Mouse (Mus musculus): ENCODE measurements around the gene Iqcn. TPM values are rescaled to one million over a fixed set of nuclear protein-coding genes. Genes with fewer than 3 reads are reported as not detected.

The Iqcn gene
- polyA plus RNA-seq (2012): not detected in 2 replicates

DNA sequence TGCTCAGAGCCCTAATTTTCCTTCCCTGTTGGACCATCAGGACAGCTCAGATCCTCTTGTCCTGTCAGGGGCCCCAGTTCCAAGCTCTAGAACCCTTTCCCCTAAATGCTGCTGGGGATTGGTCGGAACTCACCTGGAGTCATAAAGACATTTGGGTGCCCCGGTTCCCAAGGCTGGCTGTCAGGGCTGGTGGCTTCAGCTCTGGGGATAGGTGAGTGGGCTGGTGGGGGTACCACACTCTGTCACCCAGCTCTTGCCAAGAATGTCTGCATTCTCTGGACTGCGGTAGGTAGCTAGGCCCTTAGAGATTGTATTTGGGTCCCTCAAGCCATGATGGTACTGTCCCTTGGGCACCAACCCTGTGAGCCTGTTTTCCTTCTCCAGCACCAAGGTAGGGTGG, at the start of gene Iqcn:
TSS of gene Iqcn (plus strand) at position 171 of the 400 bp plus-strand sequence.
- no peak for TF ChIP-seq GATA1 (IDR thresholded peaks at IDR 0.05; ENCODE audit: low read length)

DNA sequence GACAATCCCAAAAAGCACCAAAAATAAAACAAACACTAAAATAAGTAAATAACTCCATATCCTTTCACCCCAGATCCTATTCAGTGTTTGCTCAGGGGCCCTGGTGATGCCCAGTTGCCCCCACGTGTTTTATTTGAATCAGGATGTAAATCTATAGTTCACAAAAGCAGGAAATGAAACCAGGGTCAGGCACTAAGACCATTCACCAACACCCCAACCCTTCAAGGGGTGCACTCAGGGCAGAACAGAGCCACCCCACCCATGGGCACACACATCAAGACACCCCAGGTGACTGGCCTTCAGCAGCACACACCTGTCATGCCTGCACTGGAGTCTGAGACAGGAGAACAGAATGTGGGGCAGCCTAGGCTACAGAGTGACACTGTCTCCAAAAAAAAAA, 49.1 kb upstream of the Iqcn start:
- no peak for TF ChIP-seq GATA1 (IDR thresholded peaks at IDR 0.05; ENCODE audit: low read length)

GRCm38 (mm10) chr8:70655469-70655868, 47.8 kb upstream of the Iqcn start:
- no peak for TF ChIP-seq GATA1 (IDR thresholded peaks at IDR 0.05; ENCODE audit: low read length)

DNA sequence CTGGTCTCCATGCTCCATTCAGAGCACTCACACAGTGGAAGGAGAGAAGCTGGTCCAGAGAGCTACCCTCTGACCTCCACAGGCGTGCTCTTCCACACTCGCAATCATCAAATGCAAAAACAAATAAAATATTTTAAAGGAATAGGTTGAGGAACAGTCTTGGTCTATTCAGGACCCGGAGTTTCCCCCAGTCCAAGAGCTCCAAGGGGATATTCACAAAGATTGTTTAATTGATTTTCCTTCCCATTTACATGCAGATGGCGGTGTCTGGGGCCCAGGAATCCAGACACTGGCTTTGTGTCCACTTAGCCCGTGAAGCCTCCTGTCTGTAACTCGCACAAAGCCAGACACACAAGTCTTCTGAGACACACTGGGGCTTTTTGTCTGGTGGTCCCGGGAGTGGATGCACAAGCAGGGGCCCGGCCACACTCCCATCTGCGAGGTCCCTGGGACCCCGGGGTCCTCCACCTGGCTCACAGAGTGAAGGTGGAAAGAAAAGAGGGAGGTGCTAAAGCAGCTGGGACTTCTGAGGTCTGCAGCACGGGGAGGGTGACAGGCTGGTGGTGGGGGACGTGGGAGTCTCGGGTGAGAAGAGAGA, 47.0 kb upstream of the Iqcn start:
- TF ChIP-seq GATA1 (IDR thresholded peaks at IDR 0.05; ENCODE audit: low read length): no peak

GRCm38 (mm10) chr8:70657214-70657613, 46.0 kb upstream of the Iqcn start:
- TF ChIP-seq GATA1 (IDR thresholded peaks at IDR 0.05; ENCODE audit: low read length): no peak

GRCm38 (mm10) chr8:70657739-70658138, 45.5 kb upstream of the Iqcn start:
- TF ChIP-seq GATA1 (IDR thresholded peaks at IDR 0.05; ENCODE audit: low read length): no peak

DNA sequence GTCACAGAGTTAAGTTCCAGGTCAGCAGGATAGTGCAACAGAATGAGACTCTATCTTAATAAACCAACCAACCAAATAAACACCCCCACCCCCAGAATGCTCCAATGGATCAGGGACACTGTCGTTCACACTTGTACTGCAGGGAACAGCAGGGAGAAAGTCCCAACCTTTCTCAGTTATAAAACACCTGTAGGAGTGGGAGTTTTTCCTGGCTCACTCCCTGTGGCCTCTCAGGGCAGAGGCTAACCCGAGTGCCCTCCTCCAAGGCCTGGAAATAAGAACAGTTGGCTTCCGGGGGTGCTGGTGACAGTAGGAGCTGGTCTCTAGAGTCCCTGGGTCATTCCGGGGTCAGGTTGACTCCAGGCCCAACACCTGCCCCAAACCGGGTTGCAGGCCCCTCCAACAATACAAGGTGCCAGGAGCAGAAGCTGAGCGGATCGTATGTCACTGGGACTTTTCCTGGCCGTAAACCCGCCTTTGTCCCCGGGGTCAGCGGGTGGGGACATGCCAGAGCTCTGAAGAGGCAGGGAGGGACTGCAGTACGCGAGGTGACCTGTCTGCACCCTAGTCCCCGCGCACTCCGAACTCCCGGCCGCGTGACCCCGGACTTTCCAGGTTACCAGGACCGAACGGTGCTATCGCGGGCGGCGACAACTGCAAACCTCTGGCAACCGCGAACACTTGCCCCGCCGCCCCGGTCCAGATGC, 44.2 kb upstream of the Iqcn start:
- no peak for TF ChIP-seq GATA1 (IDR thresholded peaks at IDR 0.05; ENCODE audit: low read length)

DNA sequence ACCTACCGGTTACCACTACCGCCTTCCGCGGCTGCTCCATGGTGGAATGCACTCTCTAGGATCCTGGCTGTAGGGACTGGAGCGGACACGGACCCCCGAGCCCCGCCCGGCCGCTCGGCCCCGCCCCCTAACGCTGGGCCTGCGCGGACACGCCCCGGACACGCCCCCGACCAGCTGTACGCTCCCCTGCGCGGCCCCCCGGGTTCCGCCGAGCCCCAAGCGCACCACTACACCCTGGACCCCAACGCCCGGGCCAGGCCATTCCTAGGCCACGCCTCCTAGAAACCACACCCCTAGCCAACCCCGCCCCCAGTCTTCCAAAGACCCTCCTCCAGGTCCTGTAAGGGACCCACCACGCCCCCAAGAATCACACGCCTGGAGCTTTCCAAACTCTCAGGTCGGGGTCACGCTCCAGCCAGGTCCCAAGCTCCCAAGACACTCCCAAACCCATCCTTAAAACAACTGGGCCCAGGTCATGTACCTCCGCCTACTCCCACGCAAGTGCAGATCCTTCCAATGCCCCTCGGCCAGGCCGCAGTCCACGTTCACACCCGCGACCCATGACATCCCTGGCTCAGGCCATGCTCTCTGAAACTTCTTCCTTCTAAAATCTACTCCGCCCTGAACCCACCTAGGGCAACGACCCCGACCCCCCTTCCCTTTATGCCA, 43.5 kb upstream of the Iqcn start:
- TF ChIP-seq GATA1 (IDR thresholded peaks at IDR 0.05; ENCODE audit: low read length): no peak

GRCm38 (mm10) chr8:70660273-70660725, 43.0 kb upstream of the Iqcn start, which contains the start of gene Pgpep1:
Gene Pgpep1 (minus strand): TSS chr8:70660388.
- TF ChIP-seq GATA1 (IDR thresholded peaks at IDR 0.05; ENCODE audit: low read length): no peak

DNA sequence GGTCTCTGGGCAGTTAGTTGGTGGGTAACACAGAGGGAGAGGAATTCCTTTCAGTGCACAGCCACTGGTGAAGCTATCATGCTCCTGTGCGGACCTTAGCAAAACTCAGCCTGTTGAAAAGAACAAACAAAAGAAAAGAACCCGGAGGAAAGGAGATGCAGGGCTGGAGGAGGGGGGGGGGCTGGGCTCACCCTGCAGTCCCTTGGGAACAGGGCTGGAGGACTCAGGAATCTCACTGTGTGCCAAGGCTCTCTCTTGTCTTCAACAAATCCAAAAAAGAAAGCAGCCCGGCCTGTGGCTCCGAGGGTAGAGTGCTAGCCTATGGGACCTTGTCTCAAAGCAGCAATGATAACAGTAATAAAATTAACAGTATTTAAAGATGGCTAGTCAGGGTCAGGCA, 39.6 kb upstream of the Iqcn start:
- no peak for TF ChIP-seq GATA1 (IDR thresholded peaks at IDR 0.05; ENCODE audit: low read length)

- TF ChIP-seq GATA1 (IDR thresholded peaks at IDR 0.05; ENCODE audit: low read length): no peak
These were observed 38.6 kb upstream of the Iqcn start for GRCm38 (mm10) chr8:70664631-70665030.

GRCm38 (mm10) chr8:70665599-70665998, 37.7 kb upstream of the Iqcn start:
- TF ChIP-seq GATA1 (IDR thresholded peaks at IDR 0.05; ENCODE audit: low read length): no peak

DNA sequence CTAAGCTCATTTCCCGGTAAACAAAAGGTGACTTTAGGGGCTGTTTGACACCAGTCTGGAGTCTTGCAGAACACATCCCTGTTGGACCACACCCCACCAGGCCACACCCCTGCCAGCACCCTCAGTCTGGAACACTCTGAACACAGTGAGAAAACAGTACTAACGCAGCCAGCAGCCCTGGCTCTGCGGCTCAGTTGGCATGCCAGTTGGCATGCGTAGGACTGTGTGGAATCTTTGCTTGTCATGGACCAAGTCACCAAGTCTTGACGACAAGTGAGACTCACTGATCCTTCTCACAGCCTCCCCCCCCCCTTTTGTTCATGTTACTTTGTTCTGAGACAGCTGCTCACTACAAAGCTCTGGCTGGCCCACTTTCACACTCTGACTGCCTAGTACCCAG, 36.2 kb upstream of the Iqcn start:
- TF ChIP-seq GATA1 (IDR thresholded peaks at IDR 0.05; ENCODE audit: low read length): no peak

DNA sequence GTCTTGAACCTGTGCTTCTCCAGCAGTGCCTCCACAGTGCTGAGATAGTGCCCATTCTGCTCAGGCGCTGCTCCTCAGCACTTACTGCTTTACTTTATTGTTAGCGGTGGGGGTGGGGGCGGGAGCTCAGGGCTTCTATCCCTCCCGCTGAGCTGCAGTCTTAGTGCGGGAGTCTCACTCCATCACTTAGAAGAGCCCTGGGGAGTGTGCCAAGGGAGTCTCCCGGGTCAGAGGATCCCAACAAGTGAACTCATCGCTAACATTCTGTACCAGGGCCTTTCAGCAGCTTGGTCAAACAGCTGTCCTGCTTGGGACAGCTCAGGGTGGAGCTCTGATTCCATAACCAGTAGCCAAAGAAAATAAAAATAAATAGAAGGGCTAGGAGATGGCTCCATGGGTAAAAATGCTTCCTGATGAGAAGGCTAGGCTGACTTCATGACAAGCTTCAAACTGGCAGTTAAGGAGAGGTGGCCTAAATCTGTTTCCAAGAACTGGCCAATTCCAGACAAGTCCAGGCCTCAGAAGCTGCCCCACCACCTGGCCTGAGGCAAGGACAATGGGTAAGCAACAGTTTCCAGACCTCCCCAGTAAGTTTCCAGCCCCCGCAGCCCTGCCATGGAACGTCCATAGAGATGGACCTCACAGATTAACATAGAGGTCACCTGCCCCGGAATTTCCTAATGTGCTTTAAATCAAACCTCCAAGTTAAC, 31.5 kb upstream of the Iqcn start:
- no peak for TF ChIP-seq GATA1 (IDR thresholded peaks at IDR 0.05; ENCODE audit: low read length)

DNA sequence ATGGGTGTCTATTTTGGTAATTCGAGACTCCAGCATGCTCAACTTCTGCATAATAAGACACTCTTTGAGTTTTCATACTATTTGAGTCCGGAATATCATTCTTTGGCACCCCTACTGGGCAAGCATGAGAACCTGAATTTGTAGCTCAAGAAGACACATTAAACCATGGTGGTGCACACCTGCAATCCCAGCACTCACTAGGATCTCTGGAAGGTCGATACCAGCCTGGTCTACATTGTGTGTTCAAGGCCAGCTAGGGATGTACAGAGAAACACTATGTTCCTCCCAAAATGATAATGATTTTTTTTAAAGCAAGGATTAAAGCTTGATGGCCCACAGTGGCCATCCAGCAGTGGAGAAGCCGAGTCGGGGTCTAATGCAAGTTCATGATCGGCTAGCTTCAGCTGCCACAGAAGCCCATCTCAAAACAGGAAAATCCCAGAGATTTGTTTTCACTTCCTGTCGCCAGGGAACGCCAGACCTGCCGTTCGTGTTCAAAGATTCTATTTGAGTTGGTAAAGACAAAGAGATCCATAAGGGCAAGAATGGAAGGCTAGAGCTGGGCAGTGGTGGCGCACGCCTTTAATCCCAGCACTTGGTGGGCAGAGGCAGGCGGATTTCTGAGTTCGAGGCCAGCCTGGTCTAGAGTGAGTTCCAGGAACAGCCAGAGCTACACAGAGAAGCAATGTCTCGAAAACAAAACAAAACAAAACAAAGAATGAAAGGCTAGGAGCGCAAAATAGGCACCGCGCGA, 30.8 kb upstream of the Iqcn start:
- TF ChIP-seq GATA1 (IDR thresholded peaks at IDR 0.05; ENCODE audit: low read length): no peak

All from G1E-ER4 (cell line).